Mouse (Mus musculus) brain, embryonic 14.5 days (tissue): ENCODE measurements around the gene Rbm42.

Experiments used
- CTCF ChIP-seq: fragments of 200-500 bp; IDR thresholded peaks from 2 replicates; pipeline ENCODE4 v1.5.1; 2012; ENCODE audit warnings: inconsistent platforms, mild to moderate bottlenecking, moderate library complexity, borderline replicate concordance; ENCODE audit not compliant: insufficient read depth, insufficient read length; ENCODE audit errors: extremely low read depth
- POLR2A ChIP-seq: fragments of 200-500 bp; IDR thresholded peaks from 2 replicates; pipeline ENCODE4 v1.6.1; 2012; ENCODE audit warnings: mild to moderate bottlenecking, inconsistent platforms, borderline replicate concordance; ENCODE audit not compliant: poor library complexity, insufficient read depth, insufficient read length, severe bottlenecking; ENCODE audit errors: extremely low read depth

DNA sequence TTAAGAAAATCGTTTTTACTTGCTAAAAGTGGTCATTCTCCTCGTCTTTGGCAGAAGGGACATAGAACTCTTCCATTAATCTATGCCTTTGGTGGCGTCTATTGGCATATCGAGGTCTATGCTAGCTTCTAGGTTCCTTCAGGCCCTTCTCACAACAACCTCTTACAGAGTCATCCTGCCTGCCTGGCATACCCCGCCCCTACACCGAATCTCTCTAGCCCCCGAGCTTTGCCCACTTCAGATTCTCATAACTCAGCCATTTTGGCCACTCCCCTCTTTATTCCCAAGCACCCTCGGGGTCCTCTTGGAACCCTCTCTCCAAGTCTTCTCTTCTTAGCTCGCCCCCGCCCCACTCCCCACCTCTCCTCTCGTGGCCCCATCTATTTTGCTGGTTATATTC, 15.2 kb upstream of the Rbm42 start:
- TF ChIP-seq CTCF = no peak
- TF ChIP-seq POLR2A = no peak
